Mouse (Mus musculus) CD4-positive, CD25-positive, alpha-beta regulatory T cell, adult 4 months (primary cell): ENCODE results near the gene Prkag1. TPM values are rescaled to one million over a fixed set of nuclear protein-coding genes. Genes with fewer than 3 reads are reported as not detected.

Experiments
- polyA plus RNA-seq, 2 experiments: library from polyadenylated mRNA; unstranded; fragments of 100-300 nt; shearing (Covaris generic); gene quantifications; one replicate each; pipeline ENCODE4 v1.2.1; 2017

Gene Prkag1
- polyA plus RNA-seq, 2 experiments from 2014 or later: 126 to 187 TPM

Other genes starting within 250 kb of the Prkag1 start
- 1 to 10 TPM; 1.1 to 1.5 TPM for gene Adcy6, start 221.4 kb downstream of the Prkag1 start, polyA plus RNA-seq
- gene Cacnb3, start 200.7 kb downstream of the Prkag1 start, polyA plus RNA-seq: not detected
- 10 to 100 TPM; 29.4 to 29.8 TPM for gene Ddx23, start 168.6 kb downstream of the Prkag1 start, polyA plus RNA-seq
- gene Rnd1, start 154.1 kb downstream of the Prkag1 start, polyA plus RNA-seq: 1 to 10 TPM in 1 of 2 experiments, under 1 TPM in 1; 0.35 to 1.9 TPM
- gene Ccdc65, start 123.3 kb downstream of the Prkag1 start, polyA plus RNA-seq: not detected
- 1 to 10 TPM in 1 of 2 experiments, under 1 TPM in 1; 0.75 to 1.0 TPM for gene Fkbp11, start 103.3 kb downstream of the Prkag1 start, polyA plus RNA-seq
- gene Arf3, start 68.3 kb downstream of the Prkag1 start, polyA plus RNA-seq: 10 to 100 TPM; 33.0 to 35.3 TPM
- gene Wnt10b, start 53.4 kb downstream of the Prkag1 start, polyA plus RNA-seq: not detected
- gene Wnt1, start 41.7 kb downstream of the Prkag1 start, polyA plus RNA-seq: not detected
- gene Ddn, start 22.0 kb downstream of the Prkag1 start, polyA plus RNA-seq: not detected
- gene Kmt2d, start 39.7 kb upstream of the Prkag1 start, polyA plus RNA-seq: 10 to 100 TPM; 30.9 to 38.6 TPM
- 10 to 100 TPM; 11.3 to 14.2 TPM for gene Rhebl1, start 63.0 kb upstream of the Prkag1 start, polyA plus RNA-seq
- not detected for gene Dhh, start 67.0 kb upstream of the Prkag1 start, polyA plus RNA-seq
- gene Lmbr1l, start 86.7 kb upstream of the Prkag1 start, polyA plus RNA-seq: 10 to 100 TPM; 23.3 to 61.6 TPM
- 100 to 1,000 TPM; 419 to 534 TPM for gene Tuba1b, start 103.0 kb upstream of the Prkag1 start, polyA plus RNA-seq
- not detected for gene Gm49450, start 122.0 kb upstream of the Prkag1 start, polyA plus RNA-seq
- 100 to 1,000 TPM; 212 to 259 TPM for gene Tuba1a, start 122.2 kb upstream of the Prkag1 start, polyA plus RNA-seq
- 100 to 1,000 TPM in 1 of 2 experiments, 10 to 100 TPM in 1; 74.6 to 131 TPM for gene Tuba1c, start 198.4 kb upstream of the Prkag1 start, polyA plus RNA-seq
- gene Prph, start 223.7 kb upstream of the Prkag1 start, polyA plus RNA-seq: not detected
- 1 to 10 TPM in 1 of 2 experiments, under 1 TPM in 1; 0.59 to 1.3 TPM for gene Troap, start 243.1 kb upstream of the Prkag1 start, polyA plus RNA-seq